Mouse (Mus musculus) intestine, embryonic 14.5 days (tissue): Measurements from ENCODE around the gene Edar. TPM values are rescaled to one million over a fixed set of nuclear protein-coding genes. Genes with fewer than 3 reads are reported as not detected.

ENCODE experiments used
- ATAC-seq: fragments of 200-750 bp; cut with Nextera tagmentation; replicated peaks from 2 replicates; pipeline ENCODE4 v1.8.0; 2017; ENCODE audit warnings: low read depth, moderate number of reproducible peaks, moderate TSS enrichment, moderate library complexity; ENCODE audit not compliant: low FRiP score, low TSS enrichment
- DNase-seq: peaks from one replicate; pipeline ENCODE4 v3.0.0-alpha.2; 2018; ENCODE audit warnings: low spot score
- H3K27ac ChIP-seq: fragments of 300-500 bp; sonication (generic); 2 replicates; pipeline ENCODE4 v1.5.1; 2014; ENCODE audit warnings: low read depth, mild to moderate bottlenecking, control low read depth
- H3K27me3 ChIP-seq: fragments of 300-500 bp; sonication (generic); replicated peaks from 2 replicates; pipeline ENCODE4 v1.6.1; 2014; ENCODE audit warnings: low read length, control low read depth; ENCODE audit not compliant: control insufficient read depth, insufficient read depth
- H3K36me3 ChIP-seq: fragments of 300-500 bp; sonication (generic); 2 replicates; pipeline ENCODE4 v1.6.1; 2014; ENCODE audit warnings: low read length, control low read depth; ENCODE audit not compliant: control insufficient read depth, insufficient read depth
- H3K4me1 ChIP-seq: fragments of 300-500 bp; sonication (generic); replicated peaks from 2 replicates; pipeline ENCODE4 v1.6.1; 2014; ENCODE audit warnings: low read length, control low read depth, mixed read lengths; ENCODE audit not compliant: control insufficient read depth, insufficient read depth
- H3K4me2 ChIP-seq: fragments of 300-500 bp; sonication (generic); 2 replicates; pipeline ENCODE4 v1.6.1; 2014; ENCODE audit warnings: low read length
- H3K4me3 ChIP-seq: fragments of 300-500 bp; sonication (generic); 2 replicates; pipeline ENCODE4 v1.5.1; 2014; ENCODE audit warnings: low read depth, low read length, control low read depth, mixed read lengths
- H3K9ac ChIP-seq: fragments of 300-500 bp; sonication (generic); 2 replicates; pipeline ENCODE4 v1.6.1; 2014; ENCODE audit warnings: mild to moderate bottlenecking, low read length
- H3K9me3 ChIP-seq: fragments of 300-500 bp; sonication (generic); 2 replicates; pipeline ENCODE4 v1.6.1; 2016; ENCODE audit warnings: low read length, control low read depth; ENCODE audit not compliant: control insufficient read depth
- WGBS: fragments of 180-500 bp; shearing (Covaris S2); extraction: QIAGEN DNeasy Blood & Tissue Kit; methylation state at CpG from one replicate; pipeline ENCODE4 v1.1.7; 2014; 5-methylcytosine and 5-hydroxymethylcytosine counted together
- polyA plus RNA-seq: library from polyadenylated mRNA; unstranded; fragments of >200 nt; fragmentation: Nextera tagmentation; extraction: Ambion mirVana; gene quantifications from 2 replicates; pipeline ENCODE4 v1.2.1, GENCODE M21; 2014

The Edar gene
- polyA plus RNA-seq, 1 experiment from 2014 or later, result 0.72 TPM

DNA sequence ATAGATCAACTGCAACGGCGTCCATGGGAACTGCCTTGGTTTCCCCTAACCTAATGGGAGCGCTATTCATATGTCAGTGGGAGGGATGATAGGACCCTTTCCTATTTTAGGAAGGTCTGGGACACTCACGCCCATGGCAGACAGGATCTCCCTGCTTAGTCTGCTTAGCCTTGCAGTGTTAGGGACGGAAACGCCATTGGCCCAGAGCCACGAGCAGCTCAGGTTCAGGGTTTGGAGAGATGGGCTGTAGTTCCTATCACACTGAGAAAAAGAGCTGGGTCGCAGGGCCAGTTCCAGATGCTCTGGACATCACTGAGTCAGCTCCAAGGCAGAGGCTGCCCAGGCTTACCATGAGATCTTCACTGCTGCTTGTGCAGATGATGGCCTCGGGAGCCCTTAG is 32.5 kb downstream of the Edar start:
- ATAC-seq, result no peak
- H3K9me3 ChIP-seq, result no peaks in the 10 kb centered on the region
- no peaks in the 10 kb centered on the region; the same call in 1 of the 2 replicates for H3K4me1 ChIP-seq
- no peak for DNase-seq
- H3K4me2 ChIP-seq, result no peak overlapping the region
- no peak overlapping the region for H3K4me3 ChIP-seq
- no peaks in the 10 kb centered on the region for H3K36me3 ChIP-seq
- no peak overlapping the region for H3K9ac ChIP-seq
- H3K27me3 ChIP-seq, result no peaks in the 10 kb centered on the region
- H3K27ac ChIP-seq, result no peak overlapping the region
- 84% methylated on average over 9 of the region's 9 CpGs for WGBS

DNA sequence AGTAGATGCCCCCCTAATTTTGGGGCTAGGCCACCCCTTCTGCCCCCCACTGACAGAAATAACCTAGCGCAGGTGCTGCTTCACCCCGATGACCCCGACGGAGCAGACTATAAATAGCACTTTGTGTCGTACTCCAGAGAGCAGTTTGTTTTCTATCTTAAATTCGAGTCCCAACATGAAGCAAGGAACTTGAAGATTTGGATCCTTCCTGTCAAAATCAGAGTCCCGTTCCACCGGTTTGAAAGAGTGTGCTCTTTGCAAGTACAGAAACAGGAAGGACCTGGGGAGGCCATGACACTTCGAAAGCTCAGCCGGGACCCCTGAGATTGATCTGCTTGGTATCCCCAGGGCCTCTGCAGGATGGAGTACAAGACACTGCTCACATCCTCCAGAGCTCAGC is 33.8 kb downstream of the Edar start:
- Histone ChIP-seq H3K4me2 (no peak overlapping the region), H3K9ac (no peak overlapping the region), H3K4me1 (peaks cover 4% of the 10 kb centered on the region), H3K27ac (no peak overlapping the region), H3K4me3 (no peak overlapping the region), H3K27me3 (no peaks in the 10 kb centered on the region), H3K9me3 (no peaks in the 10 kb centered on the region), H3K36me3 (no peaks in the 10 kb centered on the region)
- ATAC-seq, result no peak
- no peak for DNase-seq
- WGBS, result 65% methylated on average over 10 of the region's 10 CpGs

DNA sequence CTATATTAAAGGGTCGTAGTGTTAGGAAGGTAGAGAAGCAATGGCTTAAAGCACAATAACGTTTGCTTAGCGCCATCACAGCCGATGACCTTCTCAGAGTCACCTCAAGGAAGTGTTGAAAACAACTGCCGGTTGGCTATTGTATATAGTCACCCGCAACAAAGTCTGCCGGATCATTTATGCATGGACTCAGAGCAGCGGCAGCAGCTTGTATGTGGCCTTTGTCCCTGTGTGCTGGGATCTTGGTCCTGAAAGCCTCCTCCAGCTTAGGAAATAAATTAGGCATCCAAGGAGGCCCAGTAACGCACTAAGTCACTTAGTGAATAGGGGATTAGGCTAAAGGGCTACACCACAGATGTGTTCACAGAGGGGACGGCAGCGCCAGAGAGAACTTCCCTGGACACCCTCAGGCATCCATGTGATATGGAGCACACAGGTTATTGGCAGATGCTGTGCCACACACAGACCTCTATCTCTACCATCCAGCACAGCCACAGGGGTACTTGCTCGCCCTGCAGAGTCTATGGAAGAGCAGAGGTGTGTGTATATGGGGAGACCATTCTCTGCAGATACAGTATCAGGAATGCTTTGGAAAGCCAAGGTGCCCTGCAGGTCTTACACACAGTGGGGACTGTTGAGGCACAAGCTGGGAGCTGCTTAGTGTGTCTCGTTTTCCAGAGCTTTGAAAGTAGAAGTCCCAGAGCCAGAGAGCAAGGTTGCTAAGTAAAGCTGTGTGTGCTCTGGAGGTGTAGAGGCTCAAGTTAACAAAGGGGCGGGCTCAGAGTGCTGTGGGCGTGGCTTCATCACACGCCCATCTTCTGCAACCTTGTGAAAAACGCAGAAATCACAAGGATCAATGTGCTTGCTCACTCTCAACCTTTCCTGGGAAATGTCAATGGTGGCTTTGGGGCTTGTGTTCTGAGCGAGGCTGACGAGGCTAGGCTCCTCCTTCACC is 34.7 kb downstream of the Edar start:
- H3K9ac ChIP-seq, result no peak overlapping the region
- H3K4me1 ChIP-seq, result peaks cover 9% of the 10 kb centered on the region
- H3K27ac ChIP-seq, result no peak overlapping the region
- H3K27me3 ChIP-seq, result no peaks in the 10 kb centered on the region
- WGBS, result 61% methylated on average over 19 of the region's 19 CpGs
- H3K4me3 ChIP-seq, result no peak overlapping the region
- no peaks in the 10 kb centered on the region for H3K9me3 ChIP-seq
- H3K4me2 ChIP-seq, result no peak overlapping the region; the same call in 1 of the 2 replicates
- no peaks in the 10 kb centered on the region for H3K36me3 ChIP-seq
- ATAC-seq, result no peak
- peak; percentile 59 for DNase-seq

DNA sequence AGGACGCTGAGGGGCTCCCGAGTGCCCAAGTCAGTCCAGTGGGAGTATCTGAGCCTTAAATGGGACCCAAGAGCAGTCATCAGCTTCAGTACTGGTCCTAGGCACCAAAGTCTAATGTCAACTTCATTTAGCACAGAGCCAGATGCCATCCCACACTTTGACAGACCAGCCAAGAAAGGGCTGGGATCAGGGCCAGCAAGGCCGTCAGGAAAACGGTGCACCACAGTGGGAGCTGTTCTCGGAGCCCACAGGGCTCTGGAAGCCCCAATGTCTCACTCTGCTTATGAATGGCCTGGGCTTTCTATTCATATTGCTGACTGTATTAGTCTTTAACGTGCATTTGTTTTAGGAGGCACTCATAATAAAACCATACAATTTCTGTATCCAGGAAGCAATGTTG is 36.2 kb downstream of the Edar start:
- no peak for DNase-seq
- no peak overlapping the region for H3K9ac ChIP-seq
- 63% methylated on average over 6 of the region's 6 CpGs for WGBS
- H3K4me1 ChIP-seq, result peaks cover 9% of the 10 kb centered on the region
- no peaks in the 10 kb centered on the region for H3K27me3 ChIP-seq
- H3K4me2 ChIP-seq, result no peak overlapping the region
- no peak overlapping the region for H3K27ac ChIP-seq
- H3K36me3 ChIP-seq, result no peaks in the 10 kb centered on the region
- ATAC-seq, result no peak
- H3K4me3 ChIP-seq, result no peak overlapping the region
- H3K9me3 ChIP-seq, result no peaks in the 10 kb centered on the region

DNA sequence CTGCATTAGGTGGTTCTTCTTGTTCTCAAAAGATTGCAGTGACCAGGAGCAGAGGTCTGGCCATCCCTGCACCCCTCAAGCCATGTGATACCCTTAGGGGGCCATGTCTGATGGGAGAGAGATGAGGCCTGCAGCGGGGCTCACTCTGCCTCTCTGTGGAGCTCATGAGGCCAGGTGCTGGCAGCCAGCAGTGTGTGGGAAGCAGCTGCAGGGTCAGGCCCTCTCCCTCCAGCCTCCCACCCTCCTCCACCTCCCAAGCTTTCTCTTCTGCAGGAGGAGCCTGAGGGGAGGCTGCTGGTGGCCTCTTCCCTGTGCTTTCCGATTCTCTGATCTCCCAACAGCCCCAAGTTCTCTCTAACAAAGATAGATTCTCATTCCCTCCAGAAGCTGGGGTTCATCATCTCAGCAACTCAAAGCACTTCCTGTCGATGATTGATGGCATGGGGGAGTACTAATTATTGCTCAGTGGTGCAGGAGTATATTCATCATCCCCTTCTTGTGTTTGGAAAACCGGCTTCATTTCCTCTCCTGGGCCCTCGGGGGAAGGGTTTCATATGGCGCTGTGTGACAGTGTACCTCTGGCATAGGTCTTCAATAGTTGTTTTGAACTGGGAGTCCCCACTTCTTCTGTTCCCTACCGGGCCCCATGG is 38.9 kb downstream of the Edar start:
- H3K4me2 ChIP-seq, result no peak overlapping the region
- peak overlapping the region; percentile 33; the same call in 1 of the 2 replicates for H3K27ac ChIP-seq
- ATAC-seq, result no peak; the same call in 1 of the 2 replicates
- DNase-seq, result no peak
- H3K9ac ChIP-seq, result no peak overlapping the region
- WGBS, result 31% methylated on average over 7 of the region's 7 CpGs
- no peaks in the 10 kb centered on the region for H3K9me3 ChIP-seq
- H3K4me3 ChIP-seq, result no peak overlapping the region
- no peaks in the 10 kb centered on the region for H3K27me3 ChIP-seq
- no peaks in the 10 kb centered on the region for H3K36me3 ChIP-seq
- H3K4me1 ChIP-seq, result peaks cover 9% of the 10 kb centered on the region

DNA sequence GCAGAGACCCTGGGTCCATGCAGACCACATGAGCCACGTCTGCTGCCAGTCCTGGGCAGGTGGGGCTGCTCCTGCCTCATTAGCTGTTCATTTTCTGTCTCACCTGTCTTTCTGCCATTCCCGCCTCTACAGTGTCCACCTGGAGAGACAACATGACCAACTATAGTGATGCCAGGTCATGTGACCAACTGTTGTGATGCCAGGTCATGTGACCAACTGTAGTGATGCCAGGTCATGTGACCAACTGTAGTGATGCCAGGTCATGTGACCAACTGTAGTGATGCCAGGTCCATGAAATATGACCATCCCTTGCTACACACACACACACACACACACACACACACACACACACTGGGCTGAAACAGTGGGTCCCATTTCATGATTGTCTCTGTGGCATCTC is 41.9 kb downstream of the Edar start:
- 97% methylated on average over 2 of the region's 2 CpGs for WGBS
- no peaks in the 10 kb centered on the region for H3K36me3 ChIP-seq
- H3K9ac ChIP-seq, result no peak overlapping the region
- H3K27me3 ChIP-seq, result no peaks in the 10 kb centered on the region
- no peak overlapping the region for H3K27ac ChIP-seq
- H3K4me2 ChIP-seq, result no peak overlapping the region
- H3K9me3 ChIP-seq, result no peaks in the 10 kb centered on the region
- H3K4me3 ChIP-seq, result no peak overlapping the region
- DNase-seq (no peak), ATAC-seq (no peak)
- peaks cover 9% of the 10 kb centered on the region for H3K4me1 ChIP-seq

DNA sequence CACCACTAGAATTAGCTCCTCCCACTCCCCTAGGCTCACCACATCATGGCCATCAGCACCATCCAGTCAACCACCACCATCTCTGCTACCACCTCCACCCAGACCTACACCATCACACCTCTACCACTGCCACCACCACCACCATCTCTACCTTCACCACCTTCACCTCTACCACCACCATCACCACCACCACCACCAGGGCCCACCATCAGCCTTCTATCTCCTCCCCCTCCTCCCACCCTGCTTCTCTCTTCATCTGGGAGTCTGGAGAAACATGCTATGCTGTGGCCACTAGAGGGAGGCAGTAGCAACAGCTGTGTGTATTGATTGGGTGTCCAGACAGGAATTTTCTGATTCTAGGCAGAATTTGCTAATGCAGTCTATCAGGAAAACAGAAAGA is 47.9 kb downstream of the Edar start:
- no peak for DNase-seq
- Histone ChIP-seq H3K27ac (no peak overlapping the region), H3K4me3 (no peak overlapping the region), H3K27me3 (no peaks in the 10 kb centered on the region), H3K4me1 (no peaks in the 10 kb centered on the region), H3K4me2 (no peak overlapping the region), H3K9me3 (no peaks in the 10 kb centered on the region), H3K36me3 (no peaks in the 10 kb centered on the region), H3K9ac (no peak overlapping the region)
- ATAC-seq, result 0 out of 2 replicates have a peak, but pooled peaks have one; percentile 20

DNA sequence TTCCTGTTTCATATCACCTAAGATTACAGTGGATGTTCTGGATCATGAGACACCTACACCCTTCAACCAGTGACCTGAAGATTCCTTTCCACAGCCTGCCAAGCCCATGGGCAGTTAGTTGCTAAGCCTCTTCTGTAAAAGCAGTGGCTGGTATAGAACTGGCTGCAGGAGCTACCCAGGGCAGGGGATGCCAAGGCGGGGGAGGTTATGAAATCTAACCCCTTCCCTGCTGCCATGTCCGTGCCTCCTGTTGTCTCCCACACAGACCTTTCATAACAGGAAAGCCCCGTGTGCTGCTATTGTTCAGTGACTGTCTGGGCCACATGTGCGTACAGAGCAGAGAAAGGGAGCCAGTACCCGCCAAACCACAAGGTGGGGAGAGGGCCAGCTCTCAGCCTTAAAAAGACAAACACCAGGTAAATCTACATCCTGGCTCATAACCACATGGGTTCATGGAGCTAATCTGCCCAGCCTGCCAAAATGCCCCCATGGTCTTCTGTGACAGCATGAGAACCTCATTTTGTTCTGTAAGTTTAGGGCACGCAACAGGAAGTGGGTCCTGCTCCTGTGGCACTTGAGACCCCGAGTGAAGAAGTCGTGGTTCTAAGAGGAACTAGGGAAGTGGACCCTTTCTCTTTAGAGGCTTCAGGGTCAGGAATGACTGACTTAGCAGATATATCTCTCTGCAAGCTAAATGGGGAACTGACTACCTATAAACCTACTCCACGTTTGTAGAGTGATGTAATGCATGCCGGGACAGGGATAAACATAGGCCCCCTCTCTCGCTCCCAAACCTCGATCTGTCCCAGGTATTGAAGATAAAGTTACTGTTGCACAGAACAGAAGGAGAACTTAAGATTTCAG is 50.4 kb downstream of the Edar start:
- Histone ChIP-seq H3K4me1 (no peaks in the 10 kb centered on the region), H3K4me2 (no peak overlapping the region), H3K27ac (no peak overlapping the region), H3K27me3 (no peaks in the 10 kb centered on the region), H3K9me3 (no peaks in the 10 kb centered on the region), H3K9ac (no peak overlapping the region), H3K36me3 (no peaks in the 10 kb centered on the region), H3K4me3 (no peak overlapping the region)
- WGBS, result 62% methylated on average over 12 of the region's 12 CpGs
- ATAC-seq, result no peak
- no peak for DNase-seq
